ENCODE assay signal across 11 mouse cellular contexts in genomic region chr4:58546441-58547272, GRCm38 (mm10). TPM values are rescaled to one million over a fixed set of nuclear protein-coding genes. Genes with fewer than 3 reads are reported as not detected.
DNase-seq lines count a peak whose midpoint lies in the region; ATAC-seq and TF ChIP-seq lines count a peak whose summit lies in the region.
"Had no signal": no experiment of that assay in that cellular context is flagged by ENCODE, and none has a peak within 500 bp of the region (broad histone marks: within the 10 kb centered on the region; RNA-seq: fewer than 3 reads in every experiment).

No protein-coding gene starts in this region.

- no peak overlapping the region for H3K9ac ChIP-seq in liver, postnatal 0 days (replicated peaks)
- no peak overlapping the region for H3K9ac ChIP-seq in forebrain, embryonic 11.5 days (ENCODE audit: low read length)
- H3K9ac ChIP-seq: hindbrain, embryonic 13.5 days had no signal

- H3K27me3 ChIP-seq in liver, postnatal 0 days (ENCODE audit: insufficient read depth, low read length): peaks cover 1% of the 10 kb centered on the region; the same call in 1 of the 2 replicates
- no peaks in the 10 kb centered on the region for H3K27me3 ChIP-seq in forebrain, embryonic 11.5 days (ENCODE audit: control insufficient read depth, insufficient read depth, low read length)

- H3K9me3 ChIP-seq in liver, postnatal 0 days (ENCODE audit: low read length): no peaks in the 10 kb centered on the region
- no peaks in the 10 kb centered on the region for H3K9me3 ChIP-seq in forebrain, embryonic 11.5 days (ENCODE audit: control insufficient read depth, low read length)
- H3K9me3 ChIP-seq: hindbrain, embryonic 13.5 days; megakaryocyte, embryonic 14.5 days had no signal

- ATAC-seq in liver, postnatal 0 days: no peak
- ATAC-seq in forebrain, embryonic 11.5 days (replicated peaks; ENCODE audit: low FRiP score): peak; percentile 36; the same call in 1 of the 2 replicates
- no peak for ATAC-seq in monocyte, adult 5-6 weeks (replicated peaks; ENCODE audit: insufficient number of reproducible peaks, low FRiP score, low TSS enrichment, poor library complexity, severe bottlenecking)

- H3K36me3 ChIP-seq in liver, postnatal 0 days (replicated peaks; ENCODE audit: insufficient read depth, low read length): no peaks in the 10 kb centered on the region
- no peaks in the 10 kb centered on the region; the same call in 1 of the 2 replicates for H3K36me3 ChIP-seq in forebrain, embryonic 11.5 days (ENCODE audit: control insufficient read depth, insufficient read depth, low read length)
- H3K36me3 ChIP-seq: hindbrain, embryonic 13.5 days had no signal

- DNase-seq in liver, postnatal 0 days: no peak
- no peak for DNase-seq in liver
- peak; percentile 90 for DNase-seq in embryo, embryonic 10.5 days (ENCODE audit: low spot score)
- DNase-seq in forebrain, embryonic 11.5 days (ENCODE audit: low spot score): peak; percentile 58
- DNase-seq in mesoderm, embryonic 11.5 days (ENCODE audit: low read depth, low spot score): peak; percentile 91
- DNase-seq in thymus, postnatal 14 days: no peak
- no peak for DNase-seq in kidney, adult 9 months
- DNase-seq: cerebellum, postnatal 25 days had no signal

- no peak for TF ChIP-seq CTCF in liver, postnatal 0 days (IDR thresholded peaks at IDR 0.05; ENCODE audit: low read depth)

- no peak for TF ChIP-seq EP300 in liver, postnatal 0 days (IDR thresholded peaks at IDR 0.05; ENCODE audit: low read depth)

- no peak overlapping the region for H3K4me3 ChIP-seq in liver, postnatal 0 days (ENCODE audit: low read depth, low read length)
- H3K4me3 ChIP-seq in forebrain, embryonic 11.5 days (ENCODE audit: low read depth, low read length): no peak overlapping the region
- H3K4me3 ChIP-seq: hindbrain, embryonic 13.5 days; megakaryocyte, embryonic 14.5 days had no signal

- H3K4me1 ChIP-seq in liver, postnatal 0 days (ENCODE audit: insufficient read depth): peaks cover 8% of the 10 kb centered on the region; the same call in 1 of the 2 replicates
- peaks cover 4% of the 10 kb centered on the region for H3K4me1 ChIP-seq in forebrain, embryonic 11.5 days (replicated peaks; ENCODE audit: control insufficient read depth, insufficient read depth, low read length)
- H3K4me1 ChIP-seq: megakaryocyte, embryonic 14.5 days had no signal

- H3K27ac ChIP-seq in liver, postnatal 0 days (ENCODE audit: low read depth): 0 out of 2 replicates have a peak overlapping the region, but pooled peaks have one; percentile 11
- no peak overlapping the region for H3K27ac ChIP-seq in forebrain, embryonic 11.5 days (ENCODE audit: low read depth, low read length)
- H3K27ac ChIP-seq: hindbrain, embryonic 13.5 days had no signal

- no peak overlapping the region for H3K4me2 ChIP-seq in liver, postnatal 0 days (ENCODE audit: low read depth, low read length)
- no peak overlapping the region for H3K4me2 ChIP-seq in forebrain, embryonic 11.5 days (ENCODE audit: low read depth, low read length, severe bottlenecking)
- H3K4me2 ChIP-seq: hindbrain, embryonic 13.5 days had no signal

- whole genome bisulfite sequencing in liver, postnatal 0 days (ENCODE audit: insufficient replicate concordance): 44% methylated on average over 11 of the region's 11 CpGs
- 40% methylated on average over 11 of the region's 11 CpGs for WGBS in forebrain, embryonic 11.5 days

RNA-seq across cellular contexts. Expression of gene Lpar1, which starts 7.0 kb away (rescaled TPM):
- 2.4 TPM in 2 replicates for polyA plus RNA-seq in liver, postnatal 0 days (2015; fragmentation: Nextera tagmentation; extraction: Ambion mirVana)
- 56.0 and 63.8 TPM in 2 replicates for polyA plus RNA-seq in forebrain, embryonic 11.5 days (2014; fragmentation: Nextera tagmentation; extraction: Ambion mirVana)
- 0.19 TPM in 1 of 3 replicates, not detected in the others for total RNA-seq in monocyte, adult 5-6 weeks (2017)

Comparison
In these comparisons a context has a peak if more than half of its experiments do, and no peak if none do; other contexts are left out.
1. DNase-seq: peak in embryo, embryonic 10.5 days (single experiment), forebrain, embryonic 11.5 days (single experiment) and mesoderm, embryonic 11.5 days (single experiment); none in liver, postnatal 0 days (single experiment), liver (single experiment), thymus, postnatal 14 days (single experiment) and kidney, adult 9 months (single experiment).
2. RNA of gene Lpar1, which starts 7.0 kb away (polyA plus RNA-seq): 56.0 to 63.8 TPM in forebrain, embryonic 11.5 days; 2.4 TPM in liver, postnatal 0 days; every median in the first group is over 10 times any median in the second.